Comparison of ENCODE assay signal across 8 mouse cellular contexts in genomic region chr14:121825521-121826445, GRCm38 (mm10). TPM values are rescaled to one million over a fixed set of nuclear protein-coding genes. Genes with fewer than 3 reads are reported as not detected.
DNase-seq lines count a peak whose midpoint lies in the region; ATAC-seq and TF ChIP-seq lines count a peak whose summit lies in the region.

No protein-coding gene starts in this region.

- H3K4me3 ChIP-seq in layer of hippocampus, adult 2 months, result no peak overlapping the region

- DNase-seq in layer of hippocampus, adult 2 months (ENCODE audit: low spot score in 2 of 2), result peak in 1 of 2 experiments; percentile 36
- DNase-seq in layer of hippocampus, adult 9-10 months (ENCODE audit: low spot score), result no peak
- peak; percentile 78 for DNase-seq in cerebellum, adult 11-12 months
- DNase-seq in heart, postnatal 10 days, result peak; percentile 10 to 24
- DNase-seq in lung, postnatal 14 days, result peak; percentile 26
- DNase-seq in thymus, postnatal 0 days (ENCODE audit: low spot score), result no peak
- no peak for DNase-seq in ovary, adult 18-20 months (ENCODE audit: low spot score)

- no peak for ATAC-seq in erythroblast, adult 5-6 weeks (replicated peaks; ENCODE audit: low FRiP score, poor library complexity, severe bottlenecking)

- intact Hi-C loops in heart, postnatal 10 days (cut with DNase I), result no loop called here

- H3K27ac ChIP-seq in layer of hippocampus, adult 2 months, result peak overlapping the region; percentile 79

- no peak for TF ChIP-seq CTCF in layer of hippocampus, adult 2 months (conservative IDR thresholded peaks at IDR 0.05)

RNA-seq across cellular contexts. Expression of gene Dock9, which starts 28.1 kb away (rescaled TPM):
- 100 to 1,000 TPM; 217 to 222 TPM for total RNA-seq in layer of hippocampus, adult 2 months (2021)
- total RNA-seq in heart, postnatal 10 days (2021), result 10 to 100 TPM; 39.6 to 42.0 TPM
- total RNA-seq in erythroblast, adult 5-6 weeks (2015; ENCODE audit: low replicate concordance), result 0.19 and 4.8 TPM in 2 replicates
- 1.1 and 1.5 TPM in 2 replicates for total RNA-seq in erythroblast, adult 5-6 weeks (2017; ENCODE audit: low replicate concordance)
- polyA plus RNA-seq in thymus, postnatal 0 days (2015; fragmentation: Nextera tagmentation; extraction: Ambion mirVana), result 4.2 and 4.9 TPM in 2 replicates

RNA-seq across cellular contexts. Expression of gene Ubac2, which starts 52.6 kb away (rescaled TPM):
- 10 to 100 TPM; 46.1 to 48.3 TPM for total RNA-seq in layer of hippocampus, adult 2 months (2021)
- total RNA-seq in heart, postnatal 10 days (2021), result 10 to 100 TPM; 23.8 to 24.4 TPM
- total RNA-seq in erythroblast, adult 5-6 weeks (2015; ENCODE audit: low replicate concordance), result 4.6 and 5.8 TPM in 2 replicates
- 3.9 and 7.7 TPM in 2 replicates for total RNA-seq in erythroblast, adult 5-6 weeks (2017; ENCODE audit: low replicate concordance)
- 90.1 and 102 TPM in 2 replicates for polyA plus RNA-seq in thymus, postnatal 0 days (2015; fragmentation: Nextera tagmentation; extraction: Ambion mirVana)

Comparison
In these comparisons a context has a peak if more than half of its experiments do, and no peak if none do; other contexts are left out.
1. DNase-seq: peak in cerebellum, adult 11-12 months (single experiment), heart, postnatal 10 days (2 of 2) and lung, postnatal 14 days (single experiment); none in layer of hippocampus, adult 9-10 months (single experiment), thymus, postnatal 0 days (single experiment) and ovary, adult 18-20 months (single experiment).
2. RNA of gene Dock9, which starts 28.1 kb away (total RNA-seq): 217 to 222 TPM in layer of hippocampus, adult 2 months and 39.6 to 42.0 TPM in heart, postnatal 10 days; 0.19 to 4.8 TPM in erythroblast, adult 5-6 weeks; every median in the first group is over 4 times any median in the second.